12 mouse cellular contexts compared by ENCODE assay signal in the genomic region with DNA sequence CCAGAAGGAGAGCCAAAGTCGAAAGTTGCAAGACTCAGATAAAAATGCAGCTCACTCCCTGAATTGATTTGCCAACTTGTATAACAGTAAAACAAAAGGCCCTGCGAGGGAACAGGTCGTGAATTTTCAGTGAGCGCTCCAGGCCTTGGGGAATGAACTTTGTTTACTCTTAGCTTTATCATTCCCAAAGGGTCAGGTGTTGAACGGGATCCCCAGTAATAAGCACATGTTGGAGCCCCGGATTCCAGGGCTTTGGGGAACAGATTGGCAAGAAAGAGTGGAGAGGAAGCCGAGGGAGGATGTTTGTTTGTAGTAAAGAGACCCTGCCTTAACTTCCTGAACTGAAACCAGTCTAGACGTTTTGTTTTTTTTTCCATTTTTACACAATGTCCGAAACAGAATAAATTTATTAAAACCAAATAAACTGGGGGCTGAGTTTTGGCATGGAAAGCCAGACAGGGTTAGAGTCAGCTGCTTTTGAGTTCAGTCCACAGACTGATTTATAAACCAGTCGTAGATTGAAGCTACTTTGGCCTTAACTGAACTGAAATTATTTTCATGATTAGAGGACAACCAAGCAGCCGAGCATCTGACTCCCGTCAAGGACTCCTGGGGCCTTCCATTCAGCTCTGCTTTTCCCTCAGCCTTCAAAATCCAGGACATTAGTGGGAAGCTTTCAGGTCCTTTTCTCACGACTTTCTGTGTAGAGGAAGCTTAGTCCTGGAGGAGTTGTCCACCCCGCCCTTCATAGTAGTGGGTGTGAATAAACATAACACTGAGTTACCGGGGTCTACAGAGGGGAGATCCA. TPM values are rescaled to one million over a fixed set of nuclear protein-coding genes. Genes with fewer than 3 reads are reported as not detected.
DNase-seq lines count a peak whose midpoint lies in the region; ATAC-seq lines count a peak whose summit lies in the region.
"Had no signal": no experiment of that assay in that cellular context is flagged by ENCODE, and none has a peak within 500 bp of the region (broad histone marks: within the 10 kb centered on the region; RNA-seq: fewer than 3 reads in every experiment).

No protein-coding gene starts in this region.

- H3K9me3 ChIP-seq in limb, embryonic 12.5 days: no peaks in the 10 kb centered on the region
- H3K9me3 ChIP-seq in limb, embryonic 10.5 days (replicated peaks): no peaks in the 10 kb centered on the region
- H3K9me3 ChIP-seq in kidney, embryonic 14.5 days (ENCODE audit: control insufficient read depth, low read length): no peaks in the 10 kb centered on the region
- H3K9me3 ChIP-seq: liver, embryonic 15.5 days had no signal

- DNase-seq in limb, embryonic 10.5 days (ENCODE audit: low spot score): no peak
- peak; percentile 66 to 75 for DNase-seq in heart, adult 9 months (ENCODE audit: low spot score in 2 of 2)
- peak; percentile 62 for DNase-seq in skeletal muscle tissue, adult 2 months (ENCODE audit: low read depth, low spot score)
- DNase-seq in left cerebral cortex, adult 18-20 months (ENCODE audit: low spot score in 2 of 2): no peak
- DNase-seq in adrenal gland, adult 8-10 months: no peak
- DNase-seq: right cerebral cortex, adult 18-20 months; thymus, postnatal 36 days had no signal

- H3K4me3 ChIP-seq in limb, embryonic 12.5 days (replicated peaks): no peak overlapping the region
- no peak overlapping the region for H3K4me3 ChIP-seq in limb, embryonic 10.5 days
- H3K4me3 ChIP-seq in kidney, embryonic 14.5 days (ENCODE audit: low read length): no peak overlapping the region
- H3K4me3 ChIP-seq: liver, embryonic 15.5 days had no signal

- H3K4me2 ChIP-seq in limb, embryonic 12.5 days: no peak overlapping the region
- no peak overlapping the region for H3K4me2 ChIP-seq in kidney, embryonic 14.5 days (replicated peaks; ENCODE audit: low read depth, low read length)
- H3K4me2 ChIP-seq: liver, embryonic 15.5 days had no signal

- H3K9ac ChIP-seq in limb, embryonic 12.5 days (replicated peaks): no peak overlapping the region
- H3K9ac ChIP-seq in kidney, embryonic 14.5 days (ENCODE audit: low read depth, low read length): no peak overlapping the region
- H3K9ac ChIP-seq: liver, embryonic 15.5 days had no signal

- peaks cover 16% of the 10 kb centered on the region; the same call in 1 of the 2 replicates for H3K4me1 ChIP-seq in limb, embryonic 12.5 days (replicated peaks)
- peaks cover 8% of the 10 kb centered on the region; the same call in 1 of the 2 replicates for H3K4me1 ChIP-seq in limb, embryonic 10.5 days
- H3K4me1 ChIP-seq in kidney, embryonic 14.5 days (ENCODE audit: control insufficient read depth, insufficient read depth, low read length): peaks cover 10% of the 10 kb centered on the region

- no peaks in the 10 kb centered on the region for H3K36me3 ChIP-seq in limb, embryonic 12.5 days
- H3K36me3 ChIP-seq in limb, embryonic 10.5 days: no peaks in the 10 kb centered on the region
- no peaks in the 10 kb centered on the region for H3K36me3 ChIP-seq in kidney, embryonic 14.5 days (ENCODE audit: control insufficient read depth, insufficient read depth, low read length)
- H3K36me3 ChIP-seq: liver, embryonic 15.5 days had no signal

- no peak for ATAC-seq in limb, embryonic 12.5 days (ENCODE audit: insufficient number of reproducible peaks, insufficient read depth, low FRiP score, low TSS enrichment, low read depth)
- peak; percentile 60 for ATAC-seq in kidney, embryonic 14.5 days (ENCODE audit: low FRiP score, low TSS enrichment)
- no peak for ATAC-seq in megakaryocyte-erythroid progenitor cell, adult 5-6 weeks (replicated peaks; ENCODE audit: low FRiP score, low TSS enrichment, poor library complexity, severe bottlenecking)

- 58% methylated on average over 15 of the region's 15 CpGs for WGBS in limb, embryonic 12.5 days
- WGBS in limb, embryonic 10.5 days: 74% methylated on average over 15 of the region's 15 CpGs
- 36% methylated on average over 15 of the region's 15 CpGs for WGBS in kidney, embryonic 14.5 days

- no peaks in the 10 kb centered on the region for H3K27me3 ChIP-seq in limb, embryonic 12.5 days
- H3K27me3 ChIP-seq in limb, embryonic 10.5 days (ENCODE audit: low read depth, poor library complexity, severe bottlenecking): no peaks in the 10 kb centered on the region
- no peaks in the 10 kb centered on the region for H3K27me3 ChIP-seq in kidney, embryonic 14.5 days (ENCODE audit: control insufficient read depth, insufficient read depth, low read length)
- H3K27me3 ChIP-seq: liver, embryonic 15.5 days had no signal

- peak overlapping the region; percentile 51; the same call in 1 of the 2 replicates for H3K27ac ChIP-seq in limb, embryonic 12.5 days
- H3K27ac ChIP-seq in limb, embryonic 10.5 days: no peak overlapping the region
- peak overlapping the region; percentile 68 for H3K27ac ChIP-seq in kidney, embryonic 14.5 days (ENCODE audit: low read depth, low read length)
- H3K27ac ChIP-seq: liver, embryonic 15.5 days had no signal

RNA-seq across cellular contexts. Expression of gene Mgp, which starts 19.1 kb away (rescaled TPM):
- 28.7 and 40.3 TPM in 2 replicates for polyA plus RNA-seq in limb, embryonic 12.5 days (2016; fragmentation: Nextera tagmentation; extraction: Ambion mirVana)
- polyA plus RNA-seq in limb, embryonic 10.5 days (2016; fragmentation: Nextera tagmentation; extraction: Ambion mirVana): 1.2 and 3.2 TPM in 2 replicates
- 168 and 215 TPM in 2 replicates for polyA plus RNA-seq in kidney, embryonic 14.5 days (2014; fragmentation: Nextera tagmentation; extraction: Ambion mirVana)
- 10 to 100 TPM; 43.3 to 51.2 TPM for total RNA-seq in left cerebral cortex, adult 18-20 months (2021)
- not detected in 2 replicates for total RNA-seq in megakaryocyte-erythroid progenitor cell, adult 5-6 weeks (2014; fragmentation: Nextera tagmentation)
- total RNA-seq in megakaryocyte-erythroid progenitor cell, adult 5-6 weeks (2017): not detected in 2 replicates
- 100 to 1,000 TPM; 174 to 284 (median 210) TPM for total RNA-seq in adrenal gland, adult 8-10 months (2022)

RNA-seq across cellular contexts. Expression of gene Erp27, which starts 27.2 kb away (rescaled TPM):
- polyA plus RNA-seq in limb, embryonic 12.5 days (2016; fragmentation: Nextera tagmentation; extraction: Ambion mirVana): 0.15 and 0.33 TPM in 2 replicates
- polyA plus RNA-seq in limb, embryonic 10.5 days (2016; fragmentation: Nextera tagmentation; extraction: Ambion mirVana): 0.15 TPM in 1 of 2 replicates, not detected in the other
- 0.22 and 0.31 TPM in 2 replicates for polyA plus RNA-seq in kidney, embryonic 14.5 days (2014; fragmentation: Nextera tagmentation; extraction: Ambion mirVana)
- total RNA-seq in left cerebral cortex, adult 18-20 months (2021): not detected
- 1.6 and 2.3 TPM in 2 replicates for total RNA-seq in megakaryocyte-erythroid progenitor cell, adult 5-6 weeks (2014; fragmentation: Nextera tagmentation)
- not detected in 2 replicates for total RNA-seq in megakaryocyte-erythroid progenitor cell, adult 5-6 weeks (2017)
- total RNA-seq in adrenal gland, adult 8-10 months (2022): under 1 TPM in 1 of 4 experiments, not detected in 3; 0.28 TPM
- total RNA-seq: gastrocnemius, adult 8-10 months had no signal

RNA-seq across cellular contexts. Expression of gene Pde6h, which starts 28.9 kb away (rescaled TPM):
- polyA plus RNA-seq in limb, embryonic 12.5 days (2016; fragmentation: Nextera tagmentation; extraction: Ambion mirVana): 0.23 TPM in 1 of 2 replicates, not detected in the other
- polyA plus RNA-seq in limb, embryonic 10.5 days (2016; fragmentation: Nextera tagmentation; extraction: Ambion mirVana): not detected in 2 replicates
- polyA plus RNA-seq in kidney, embryonic 14.5 days (2014; fragmentation: Nextera tagmentation; extraction: Ambion mirVana): 0.11 and 0.81 TPM in 2 replicates
- 1 to 10 TPM in 1 of 2 experiments, under 1 TPM in 1; 0.82 to 1.1 TPM for total RNA-seq in left cerebral cortex, adult 18-20 months (2021)
- 3.1 TPM in 1 of 2 replicates, not detected in the other for total RNA-seq in megakaryocyte-erythroid progenitor cell, adult 5-6 weeks (2014; fragmentation: Nextera tagmentation)
- not detected in 2 replicates for total RNA-seq in megakaryocyte-erythroid progenitor cell, adult 5-6 weeks (2017)
- under 1 TPM in 1 of 4 experiments, not detected in 3; 0.14 TPM for total RNA-seq in adrenal gland, adult 8-10 months (2022)
- total RNA-seq: gastrocnemius, adult 8-10 months had no signal
- polyA plus RNA-seq: liver, embryonic 15.5 days had no signal

RNA-seq across cellular contexts. Expression of gene Art4, which starts 37.2 kb away (rescaled TPM):
- polyA plus RNA-seq in limb, embryonic 12.5 days (2016; fragmentation: Nextera tagmentation; extraction: Ambion mirVana): 1.8 and 2.5 TPM in 2 replicates
- 1.8 and 2.4 TPM in 2 replicates for polyA plus RNA-seq in limb, embryonic 10.5 days (2016; fragmentation: Nextera tagmentation; extraction: Ambion mirVana)
- 1.7 and 2.2 TPM in 2 replicates for polyA plus RNA-seq in kidney, embryonic 14.5 days (2014; fragmentation: Nextera tagmentation; extraction: Ambion mirVana)
- not detected for total RNA-seq in left cerebral cortex, adult 18-20 months (2021)
- 9.9 and 10.7 TPM in 2 replicates for total RNA-seq in megakaryocyte-erythroid progenitor cell, adult 5-6 weeks (2014; fragmentation: Nextera tagmentation)
- 26.4 and 28.1 TPM in 2 replicates for total RNA-seq in megakaryocyte-erythroid progenitor cell, adult 5-6 weeks (2017)
- total RNA-seq in adrenal gland, adult 8-10 months (2022): 1 to 10 TPM; 5.3 to 7.9 (median 7.2) TPM

RNA-seq across cellular contexts. Expression of gene Arhgdib, which starts 47.0 kb away (rescaled TPM):
- 33.9 and 42.1 TPM in 2 replicates for polyA plus RNA-seq in limb, embryonic 12.5 days (2016; fragmentation: Nextera tagmentation; extraction: Ambion mirVana)
- 30.2 and 32.5 TPM in 2 replicates for polyA plus RNA-seq in limb, embryonic 10.5 days (2016; fragmentation: Nextera tagmentation; extraction: Ambion mirVana)
- 60.4 and 65.6 TPM in 2 replicates for polyA plus RNA-seq in kidney, embryonic 14.5 days (2014; fragmentation: Nextera tagmentation; extraction: Ambion mirVana)
- 10 to 100 TPM; 10.9 to 13.3 TPM for total RNA-seq in left cerebral cortex, adult 18-20 months (2021)
- total RNA-seq in megakaryocyte-erythroid progenitor cell, adult 5-6 weeks (2014; fragmentation: Nextera tagmentation): 207 and 252 TPM in 2 replicates
- total RNA-seq in megakaryocyte-erythroid progenitor cell, adult 5-6 weeks (2017): 203 and 254 TPM in 2 replicates
- 10 to 100 TPM; 20.7 to 30.5 (median 28.0) TPM for total RNA-seq in adrenal gland, adult 8-10 months (2022)

Comparison
In these comparisons a context has a peak if more than half of its experiments do, and no peak if none do; other contexts are left out.
1. DNase-seq: peak in heart, adult 9 months (2 of 2) and skeletal muscle tissue, adult 2 months (single experiment); none in limb, embryonic 10.5 days (single experiment), left cerebral cortex, adult 18-20 months (0 of 2) and adrenal gland, adult 8-10 months (single experiment).
2. RNA of gene Mgp, which starts 19.1 kb away (total RNA-seq): 174 to 284 TPM in adrenal gland, adult 8-10 months and 43.3 to 51.2 TPM in left cerebral cortex, adult 18-20 months; not detected in megakaryocyte-erythroid progenitor cell, adult 5-6 weeks; every median in the first group is over 10 times any median in the second.